Mouse (Mus musculus) CH12.LX (cell line): Measurements from ENCODE around the gene Lmx1a. TPM values are rescaled to one million over a fixed set of nuclear protein-coding genes. Genes with fewer than 3 reads are reported as not detected.

ENCODE experiments used
- DNase-seq: peaks from one replicate; pipeline ENCODE4 v3.0.0-alpha.2; 2013; ENCODE audit errors: extremely low read depth
- H3K27ac ChIP-seq: 2 replicates; pipeline ENCODE4 v1.5.1; 2012; ENCODE audit warnings: low read depth, mild to moderate bottlenecking, control low read depth, moderate library complexity; ENCODE audit not compliant: insufficient read depth
- H3K27me3 ChIP-seq: replicated peaks from 2 replicates; pipeline ENCODE3; 2012; ENCODE audit warnings: inconsistent platforms
- H3K36me3 ChIP-seq, 2 experiments: replicated peaks in 1 of 2; 2 replicates each; pipeline versions ENCODE3 to v1.6.1; 2012; ENCODE audit warnings: inconsistent platforms in 1 of 2, low read length in 1 of 2, mild to moderate bottlenecking in 1 of 2, mixed read lengths in 1 of 2, moderate library complexity in 1 of 2; ENCODE audit not compliant: control insufficient read depth in 1 of 2, insufficient read depth in 1 of 2
- H3K4me1 ChIP-seq, 2 experiments: 2 replicates each; pipeline ENCODE4 v1.6.1; 2012; ENCODE audit warnings: inconsistent platforms in 1 of 2, moderate library complexity in 1 of 2; ENCODE audit not compliant: insufficient read depth in 2 of 2, control insufficient read depth in 1 of 2
- H3K4me2 ChIP-seq: 2 replicates; pipeline ENCODE4 v1.6.1; 2012; ENCODE audit warnings: low read depth, mild to moderate bottlenecking, control low read depth; ENCODE audit not compliant: poor library complexity, insufficient read depth, severe bottlenecking
- H3K4me3 ChIP-seq, 3 experiments: fragments of 150-350 bp in 1 of 3; sonication (generic) in 1 of 3; replicated peaks in 1 of 3; 2 replicates each; pipeline versions ENCODE3 to v1.5.1; 2011 to 2012; ENCODE audit warnings: low read depth in 2 of 3, low read length in 2 of 3, mild to moderate bottlenecking in 2 of 3, moderate library complexity in 2 of 3, control low read depth in 1 of 3, improper control_type of control experiment in 1 of 3, inconsistent platforms in 1 of 3, mixed read lengths in 1 of 3; ENCODE audit not compliant: poor library complexity in 1 of 3
- H3K79me2 ChIP-seq: replicated peaks from 2 replicates; pipeline ENCODE4 v1.6.1; 2012; ENCODE audit warnings: mild to moderate bottlenecking, moderate library complexity; ENCODE audit not compliant: control insufficient read depth, poor library complexity, insufficient read depth, severe bottlenecking; ENCODE audit errors: extremely low read depth
- H3K9ac ChIP-seq: 2 replicates; pipeline ENCODE4 v1.6.1; 2012; ENCODE audit warnings: low read depth, mild to moderate bottlenecking, control low read depth, moderate library complexity; ENCODE audit not compliant: insufficient read depth
- H3K9me3 ChIP-seq: replicated peaks from 2 replicates; pipeline ENCODE3; 2012; ENCODE audit warnings: low read length, inconsistent platforms, mixed read lengths
- BHLHE40 ChIP-seq: IDR thresholded peaks from 2 replicates; pipeline ENCODE4 v1.6.1; 2011; ENCODE audit warnings: mild to moderate bottlenecking, low read depth, low read length, improper control_type of control experiment
- JUND ChIP-seq: conservative IDR thresholded peaks from 2 replicates; pipeline ENCODE4 v1.6.1; 2011; ENCODE audit warnings: low read depth, low read length, improper control_type of control experiment
- MYC ChIP-seq: IDR thresholded peaks from 2 replicates; pipeline ENCODE4 v1.6.1; 2011; ENCODE audit warnings: low read depth, mild to moderate bottlenecking, improper control_type of control experiment, low read length
- NRF1 ChIP-seq: IDR thresholded peaks from 2 replicates; pipeline ENCODE4 v1.6.1; 2014; ENCODE audit warnings: low read depth, mild to moderate bottlenecking, inconsistent platforms, low read length, improper control_type of control experiment, moderate library complexity
- PAX5 ChIP-seq: IDR thresholded peaks from 2 replicates; pipeline ENCODE4 v1.6.1; 2012; ENCODE audit warnings: low read length, inconsistent platforms, mixed read lengths
- TBP ChIP-seq: conservative IDR thresholded peaks from 2 replicates; pipeline ENCODE4 v1.6.1; 2011; ENCODE audit warnings: low read depth, low read length, improper control_type of control experiment
- UBTF ChIP-seq: IDR thresholded peaks from 2 replicates; pipeline ENCODE4 v1.6.1; 2012; ENCODE audit warnings: low read depth, mild to moderate bottlenecking, inconsistent platforms, low read length, improper control_type of control experiment, moderate library complexity
- USF2 ChIP-seq: conservative IDR thresholded peaks from 2 replicates; pipeline ENCODE4 v1.6.1; 2011; ENCODE audit warnings: low read depth, low read length, improper control_type of control experiment
- ZMIZ1 ChIP-seq: IDR thresholded peaks from 2 replicates; pipeline ENCODE4 v1.6.1; 2012; ENCODE audit warnings: low read depth, mild to moderate bottlenecking, inconsistent platforms, low read length, improper control_type of control experiment
- dilution Hi-C: fragments of 300-500 bp; cut with MboI; formaldehyde crosslinking; loops from 2 replicates; pipeline ENCODE4 v1.14.3; 2020; ENCODE audit warnings: low sequenced_read_pairs; ENCODE audit not compliant: extremely low pct_unique_long_range_greater_than_20kb, extremely low pct_ligation_motif_present
- in situ Hi-C: fragments of 300-500 bp; cut with MboI; formaldehyde crosslinking; loops from 3 replicates; pipeline ENCODE4 v1.14.3; 2019; ENCODE audit warnings: low sequenced_read_pairs, low pct_ligation_motif_present, low pct_unique_long_range_greater_than_20kb, mixed read lengths
- polyA plus RNA-seq: library from polyadenylated mRNA; unstranded; fragments of >175 nt; gene quantifications from 2 replicates; pipeline ENCODE4 v1.2.1, GENCODE M21; 2012; ENCODE audit warnings: low read depth; ENCODE audit not compliant: insufficient read length
- total RNA-seq, 2 experiments: library from RNA; depleted of rRNA; stranded (reverse); fragments of 300-350 nt in 1 of 2; fragments of >200 nt in 1 of 2; gene quantifications; 2 replicates each; pipeline ENCODE4 v1.2.3; 2012 to 2014

Gene Lmx1a
- total and polyA plus RNA-seq, 3 experiments, result not detected

DNA sequence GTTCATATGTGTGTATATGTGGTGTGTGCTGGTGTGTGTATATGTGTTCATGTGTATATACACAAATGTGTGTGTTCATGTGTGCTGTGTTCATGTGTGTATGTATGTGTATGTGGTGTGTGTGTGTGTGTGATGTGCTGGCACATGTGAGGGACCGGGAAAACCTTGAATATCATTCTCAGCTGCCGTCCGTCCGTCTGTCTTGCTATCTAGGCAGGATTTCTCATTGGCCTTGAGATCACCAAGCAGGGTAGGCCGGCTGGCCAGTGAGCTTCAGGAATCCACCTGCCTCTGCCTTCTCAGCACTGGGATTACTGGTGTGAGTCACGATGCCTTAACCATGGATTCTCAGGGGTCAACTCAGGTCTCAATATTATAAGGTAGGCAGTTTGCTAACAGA is 131.0 kb downstream of the Lmx1a start:
- Histone ChIP-seq H3K9ac (no peak overlapping the region), H3K27ac (no peak overlapping the region), H3K4me2 (no peak overlapping the region), H3K27me3 (no peaks in the 10 kb centered on the region), H3K79me2 (no peaks in the 10 kb centered on the region), H3K9me3 (peaks cover 76% of the 10 kb centered on the region), H3K4me1 (no peaks in the 10 kb centered on the region), H3K4me3 (no peak overlapping the region), H3K36me3 (no peaks in the 10 kb centered on the region)
- DNase-seq, result no peak
- dilution Hi-C loops (no loop called here), in situ Hi-C loops (no loop called here)
- TF ChIP-seq USF2, result no peak

DNA sequence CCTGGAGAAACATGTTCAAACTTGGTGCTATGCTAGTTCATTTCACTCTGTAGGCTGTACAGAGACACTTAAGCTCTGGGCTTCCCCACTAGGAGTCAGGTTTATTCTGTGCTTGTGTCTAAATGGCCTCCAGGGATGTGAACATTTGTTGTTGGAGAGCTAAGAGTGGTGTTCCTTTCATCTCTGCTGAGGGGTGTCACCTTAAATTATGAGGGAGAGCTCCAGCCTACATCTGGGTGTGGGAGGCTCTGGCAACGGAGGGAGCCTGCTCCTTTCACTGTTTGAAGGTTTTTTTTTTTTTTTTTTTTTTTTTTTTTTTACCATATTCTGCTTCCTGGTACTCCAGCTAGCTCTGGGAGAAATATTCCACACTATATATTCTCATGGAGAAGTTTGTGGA is 132.1 kb downstream of the Lmx1a start:
- in situ Hi-C loops (no loop called here), dilution Hi-C loops (no loop called here)
- Histone ChIP-seq H3K27me3 (no peaks in the 10 kb centered on the region), H3K4me1 (no peaks in the 10 kb centered on the region), H3K36me3 (no peaks in the 10 kb centered on the region), H3K4me2 (no peak overlapping the region), H3K4me3 (no peak overlapping the region), H3K9ac (no peak overlapping the region), H3K9me3 (peaks cover 67% of the 10 kb centered on the region), H3K27ac (no peak overlapping the region), H3K79me2 (no peaks in the 10 kb centered on the region)
- TF ChIP-seq UBTF, result no peak
- TF ChIP-seq PAX5, result no peak
- DNase-seq, result no peak

DNA sequence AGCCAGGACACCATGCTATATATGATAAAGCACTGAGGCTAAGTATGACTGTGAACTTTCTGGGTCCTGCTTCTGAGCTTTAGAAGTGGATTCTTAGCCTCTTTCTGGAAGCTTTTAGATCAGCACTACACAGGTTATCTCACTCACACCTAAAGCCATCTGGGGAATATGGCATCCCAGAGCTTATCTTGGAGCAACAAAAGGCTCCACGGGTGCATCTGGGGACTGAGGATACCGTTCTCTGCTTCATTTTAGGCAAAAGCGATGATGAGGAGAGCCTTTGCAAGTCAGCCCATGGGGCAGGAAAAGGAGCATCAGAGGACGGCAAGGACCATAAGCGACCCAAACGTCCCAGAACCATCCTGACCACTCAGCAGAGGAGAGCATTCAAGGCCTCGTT is 141.3 kb downstream of the Lmx1a start:
- Histone ChIP-seq H3K27me3 (no peaks in the 10 kb centered on the region), H3K4me1 (no peaks in the 10 kb centered on the region), H3K79me2 (no peaks in the 10 kb centered on the region), H3K4me2 (no peak overlapping the region), H3K9me3 (peaks cover 32% of the 10 kb centered on the region), H3K36me3 (no peaks in the 10 kb centered on the region), H3K9ac (no peak overlapping the region), H3K4me3 (no peak overlapping the region), H3K27ac (no peak overlapping the region)
- DNase-seq, result no peak
- no peak for TF ChIP-seq BHLHE40
- no peak for TF ChIP-seq JUND
- TF ChIP-seq ZMIZ1, result no peak
- TF ChIP-seq MYC, result no peak
- TF ChIP-seq NRF1, result no peak
- TF ChIP-seq TBP, result no peak
- in situ Hi-C loops, result no loop called here
- dilution Hi-C loops, result no loop called here
